Mouse (Mus musculus): ENCODE measurements at regions not wholly inside any gene's neighbourhood (a gene's known extent, or its start where the extent isn't known, plus 50 kb on each side); places are given as distances from the start of the nearest gene placed in this dataset.

GRCm38 (mm10) chr3:19747361-19747760, 118.9 kb upstream of the 1700064H15Rik start:
- no peak for DNase-seq (ENCODE audit: low spot score)

GRCm38 (mm10) chr3:19751946-19752345, 123.5 kb upstream of the 1700064H15Rik start:
- no peak for DNase-seq (ENCODE audit: low spot score)

GRCm38 (mm10) chr3:19754011-19754410, 125.5 kb upstream of the 1700064H15Rik start:
- DNase-seq (ENCODE audit: low spot score) = no peak

GRCm38 (mm10) chr3:19754636-19755035, 126.2 kb upstream of the 1700064H15Rik start:
- no peak for DNase-seq (ENCODE audit: low spot score)

- DNase-seq (ENCODE audit: low spot score) = no peak
These were observed 126.7 kb upstream of the 1700064H15Rik start for GRCm38 (mm10) chr3:19755136-19755535.

- DNase-seq (ENCODE audit: low spot score) = no peak
These were observed 158.2 kb upstream of the Cp start for GRCm38 (mm10) chr3:19798543-19799106.

GRCm38 (mm10) chr3:19810034-19810433, 146.8 kb upstream of the Cp start:
- DNase-seq (ENCODE audit: low spot score) = no peak

- no peak for DNase-seq (ENCODE audit: low spot score)
These were observed 131.9 kb upstream of the Cp start for GRCm38 (mm10) chr3:19824904-19825303.

- DNase-seq (ENCODE audit: low spot score) = no peak
These were observed 128.2 kb upstream of the Cp start for GRCm38 (mm10) chr3:19828518-19829246.

- no peak for DNase-seq (ENCODE audit: low spot score)
These were observed 127.1 kb upstream of the Cp start for GRCm38 (mm10) chr3:19829752-19830151.

GRCm38 (mm10) chr3:19848031-19848735, 108.7 kb upstream of the Cp start:
- DNase-seq (ENCODE audit: low spot score) = no peak

- DNase-seq (ENCODE audit: low spot score) = no peak
These were observed 108.1 kb upstream of the Cp start for GRCm38 (mm10) chr3:19848736-19849269.

- no peak for DNase-seq (ENCODE audit: low spot score)
These were observed 74.2 kb upstream of the Cp start for GRCm38 (mm10) chr3:19882623-19883022.

GRCm38 (mm10) chr3:19888405-19888804, 68.4 kb upstream of the Cp start:
- DNase-seq (ENCODE audit: low spot score) = no peak

GRCm38 (mm10) chr3:19894258-19894629, 62.6 kb upstream of the Cp start:
- no peak for DNase-seq (ENCODE audit: low spot score)

- peak; percentile 97 for DNase-seq (ENCODE audit: low spot score)
These were observed 62.0 kb upstream of the Cp start for GRCm38 (mm10) chr3:19894630-19895578.

GRCm38 (mm10) chr3:19895755-19896154, 61.1 kb upstream of the Cp start:
- no peak for DNase-seq (ENCODE audit: low spot score)

- no peak for DNase-seq (ENCODE audit: low spot score)
These were observed 59.7 kb upstream of the Cp start for GRCm38 (mm10) chr3:19897140-19897539.

GRCm38 (mm10) chr3:19902226-19902625, 54.6 kb upstream of the Cp start:
- no peak for DNase-seq (ENCODE audit: low spot score)

- peak; percentile 55 for DNase-seq (ENCODE audit: low spot score)
These were observed 52.2 kb upstream of the Cp start for GRCm38 (mm10) chr3:19904446-19905275.
